Mouse (Mus musculus): ENCODE results near the gene Zfp277. TPM values are rescaled to one million over a fixed set of nuclear protein-coding genes. Genes with fewer than 3 reads are reported as not detected.

Gene Zfp277
- polyA plus RNA-seq, 1 experiment from 2014 or later: 39.0 TPM

DNA sequence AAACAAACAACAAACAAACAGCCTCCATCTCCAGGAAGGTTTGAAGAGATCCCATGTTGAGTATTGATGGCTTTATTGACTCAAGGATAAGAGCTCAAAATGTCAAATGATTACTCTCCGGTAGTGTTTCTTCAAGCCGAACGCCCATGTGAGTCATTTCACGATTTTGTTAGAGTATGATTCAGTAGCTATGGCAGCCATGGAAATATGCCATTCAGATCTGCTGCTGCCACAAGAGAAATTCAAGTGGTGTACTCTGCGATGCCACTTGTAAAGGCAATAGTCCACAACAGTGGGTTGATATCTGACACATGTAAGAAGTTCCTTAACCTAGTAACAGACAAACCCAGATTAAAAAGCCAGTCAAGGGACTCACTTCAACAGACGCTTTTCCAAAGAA, 62.0 kb downstream of the Zfp277 start:
- H3K27ac ChIP-seq (replicated peaks): no peak overlapping the region
- no peak for DNase-seq (ENCODE audit: low spot score)
- H3K4me3 ChIP-seq: no peak overlapping the region
- H3K27me3 ChIP-seq (replicated peaks; ENCODE audit: low read depth, poor library complexity, severe bottlenecking): no peaks in the 10 kb centered on the region
- H3K36me3 ChIP-seq (replicated peaks): no peaks in the 10 kb centered on the region
- 0 out of 2 replicates have a peak, but pooled peaks cover 3% of the 10 kb centered on the region for H3K4me1 ChIP-seq
- 93% methylated on average over 6 of the region's 6 CpGs for WGBS
- no peaks in the 10 kb centered on the region for H3K9me3 ChIP-seq

DNA sequence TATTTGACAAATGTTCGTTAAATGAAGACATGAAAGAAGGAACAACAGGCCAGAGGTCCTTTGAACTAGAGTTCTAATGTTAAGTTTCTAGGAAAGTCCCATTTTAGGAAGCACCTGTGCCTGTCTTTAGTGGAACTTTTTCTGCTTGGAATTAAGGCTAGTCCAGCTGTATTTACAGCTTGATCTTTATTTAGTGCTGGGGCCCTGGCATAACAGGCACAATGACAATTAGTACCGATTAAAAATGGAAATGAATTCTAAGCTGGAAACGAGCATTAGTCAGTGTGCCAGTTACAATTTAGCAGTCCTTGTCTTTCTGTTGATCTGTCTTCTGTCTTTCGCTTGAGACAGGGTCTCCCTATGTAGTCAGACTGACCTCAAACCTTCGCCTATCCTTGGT, 63.2 kb downstream of the Zfp277 start:
- H3K4me3 ChIP-seq: no peak overlapping the region
- no peak for DNase-seq (ENCODE audit: low spot score)
- WGBS: 87% methylated on average over 5 of the region's 5 CpGs
- H3K9me3 ChIP-seq: no peaks in the 10 kb centered on the region
- H3K27me3 ChIP-seq (replicated peaks; ENCODE audit: low read depth, poor library complexity, severe bottlenecking): no peaks in the 10 kb centered on the region
- H3K27ac ChIP-seq (replicated peaks): no peak overlapping the region
- no peaks in the 10 kb centered on the region for H3K4me1 ChIP-seq
- H3K36me3 ChIP-seq (replicated peaks): no peaks in the 10 kb centered on the region

DNA sequence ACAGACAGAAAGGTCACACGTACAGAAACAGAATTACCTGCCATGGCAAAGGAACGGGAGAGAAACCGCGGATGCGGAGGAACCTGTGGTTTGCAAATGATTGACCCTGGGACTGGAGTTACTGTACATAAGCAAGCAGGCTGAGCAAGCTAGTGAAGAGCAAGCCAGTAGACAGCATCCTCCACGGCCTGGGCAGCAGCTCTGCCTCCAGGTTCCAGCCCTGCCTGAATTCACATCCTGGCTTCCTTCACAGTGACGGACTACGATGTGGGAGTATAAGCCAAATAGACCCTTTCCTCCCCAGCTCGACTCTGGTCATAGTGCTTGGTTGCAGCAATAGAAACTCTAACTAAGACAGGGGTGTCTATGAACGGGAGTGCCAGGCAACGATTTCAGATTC, 63.9 kb downstream of the Zfp277 start:
- Histone ChIP-seq H3K27ac (replicated peaks) (no peak overlapping the region), H3K27me3 (replicated peaks; ENCODE audit: low read depth, poor library complexity, severe bottlenecking) (no peaks in the 10 kb centered on the region), H3K9me3 (no peaks in the 10 kb centered on the region), H3K4me3 (no peak overlapping the region), H3K36me3 (replicated peaks) (no peaks in the 10 kb centered on the region), H3K4me1 (no peaks in the 10 kb centered on the region)
- no peak for DNase-seq (ENCODE audit: low spot score)
- WGBS: 90% methylated on average over 11 of the region's 11 CpGs

DNA sequence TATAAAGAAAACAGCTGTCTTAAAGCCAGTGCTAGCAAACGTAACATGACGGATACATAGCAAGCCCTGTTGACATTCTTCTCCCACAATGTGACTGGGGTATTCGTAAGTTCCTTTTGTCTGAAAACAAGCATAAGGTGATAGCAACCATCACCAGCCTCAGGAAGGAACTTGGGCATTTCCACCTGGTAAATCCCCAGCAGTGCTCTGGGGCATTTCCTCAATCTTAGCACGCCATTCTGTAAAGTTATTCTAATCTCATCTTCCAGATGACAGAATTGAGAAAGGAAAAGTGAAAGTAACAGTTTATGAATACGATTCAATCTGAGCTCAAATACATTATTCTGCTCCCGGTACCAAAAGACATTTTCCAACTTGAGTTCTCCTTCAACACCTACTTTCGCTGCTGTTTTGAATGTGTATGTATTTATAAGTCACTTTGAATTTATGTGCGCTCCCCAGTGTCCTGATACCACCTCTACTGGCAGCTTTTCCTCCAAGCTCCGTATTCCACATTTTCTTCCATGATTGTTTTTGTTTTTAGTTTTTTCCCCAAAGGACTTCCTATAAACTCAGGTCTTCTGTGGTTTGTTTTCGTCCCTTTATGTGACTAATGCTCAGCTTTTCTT, 64.4 kb downstream of the Zfp277 start:
- DNase-seq (ENCODE audit: low spot score): no peak
- Histone ChIP-seq H3K4me3 (no peak overlapping the region), H3K27me3 (replicated peaks; ENCODE audit: low read depth, poor library complexity, severe bottlenecking) (no peaks in the 10 kb centered on the region), H3K4me1 (no peaks in the 10 kb centered on the region), H3K9me3 (no peaks in the 10 kb centered on the region), H3K27ac (replicated peaks) (no peak overlapping the region), H3K36me3 (replicated peaks) (no peaks in the 10 kb centered on the region)
- 90% methylated on average over 10 of the region's 10 CpGs for WGBS

DNA sequence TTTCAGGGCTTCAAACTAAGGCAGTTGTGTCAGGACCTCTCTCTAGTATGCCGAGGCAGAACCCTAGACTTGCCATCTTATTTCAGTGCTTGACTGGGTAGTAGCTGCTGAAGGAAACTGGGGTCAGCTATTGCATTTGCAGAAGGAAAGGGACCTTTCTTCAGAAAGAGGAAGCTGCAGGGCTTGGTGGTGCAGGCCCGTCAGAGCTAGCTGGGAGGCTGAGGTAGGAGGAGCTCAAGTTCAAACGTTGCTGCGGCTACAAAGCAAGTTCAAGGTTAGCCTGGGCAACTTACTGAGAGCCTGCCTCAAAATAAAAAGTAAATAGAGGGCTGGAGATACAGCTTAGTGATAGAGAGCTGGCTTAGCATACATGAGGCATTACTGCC, 66.2 kb downstream of the Zfp277 start:
- WGBS: 91% methylated on average over 4 of the region's 4 CpGs

GRCm38 (mm10) chr12:40378621-40379537, 66.8 kb downstream of the Zfp277 start:
- Histone ChIP-seq H3K27ac (replicated peaks) (no peak overlapping the region), H3K9me3 (no peaks in the 10 kb centered on the region), H3K27me3 (replicated peaks; ENCODE audit: low read depth, poor library complexity, severe bottlenecking) (no peaks in the 10 kb centered on the region), H3K36me3 (replicated peaks) (no peaks in the 10 kb centered on the region), H3K4me1 (no peaks in the 10 kb centered on the region), H3K4me3 (no peak overlapping the region)
- DNase-seq (ENCODE audit: low spot score): no peak
- WGBS: 92% methylated on average over 17 of the region's 17 CpGs

More for the DNA sequence above, 66.2 kb downstream of the Zfp277 start:
- H3K4me3 ChIP-seq: no peak overlapping the region
- no peaks in the 10 kb centered on the region for H3K9me3 ChIP-seq
- no peak for DNase-seq (ENCODE audit: low spot score)
- no peak overlapping the region for H3K27ac ChIP-seq (replicated peaks)
- H3K36me3 ChIP-seq (replicated peaks): no peaks in the 10 kb centered on the region
- H3K27me3 ChIP-seq (replicated peaks; ENCODE audit: low read depth, poor library complexity, severe bottlenecking): no peaks in the 10 kb centered on the region
- no peaks in the 10 kb centered on the region for H3K4me1 ChIP-seq

GRCm38 (mm10) chr12:40351879-40352278, 93.8 kb downstream of the Zfp277 start:
- H3K4me3 ChIP-seq: no peak overlapping the region
- DNase-seq (ENCODE audit: low spot score): no peak
- no peaks in the 10 kb centered on the region for H3K36me3 ChIP-seq (replicated peaks)
- H3K27ac ChIP-seq (replicated peaks): no peak overlapping the region
- no peaks in the 10 kb centered on the region for H3K27me3 ChIP-seq (replicated peaks; ENCODE audit: low read depth, poor library complexity, severe bottlenecking)
- H3K4me1 ChIP-seq: peaks cover 5% of the 10 kb centered on the region; the same call in 1 of the 2 replicates
- 89% methylated on average over 3 of the region's 3 CpGs for WGBS
- no peaks in the 10 kb centered on the region for H3K9me3 ChIP-seq

GRCm38 (mm10) chr12:40348251-40348650, 97.5 kb downstream of the Zfp277 start:
- WGBS: 87% methylated on average over 4 of the region's 4 CpGs
- Histone ChIP-seq H3K4me3 (no peak overlapping the region), H3K27me3 (replicated peaks; ENCODE audit: low read depth, poor library complexity, severe bottlenecking) (no peaks in the 10 kb centered on the region), H3K36me3 (replicated peaks) (no peaks in the 10 kb centered on the region), H3K4me1 (peaks cover 10% of the 10 kb centered on the region; the same call in 1 of the 2 replicates), H3K9me3 (no peaks in the 10 kb centered on the region), H3K27ac (replicated peaks) (no peak overlapping the region)
- DNase-seq (ENCODE audit: low spot score): no peak

DNA sequence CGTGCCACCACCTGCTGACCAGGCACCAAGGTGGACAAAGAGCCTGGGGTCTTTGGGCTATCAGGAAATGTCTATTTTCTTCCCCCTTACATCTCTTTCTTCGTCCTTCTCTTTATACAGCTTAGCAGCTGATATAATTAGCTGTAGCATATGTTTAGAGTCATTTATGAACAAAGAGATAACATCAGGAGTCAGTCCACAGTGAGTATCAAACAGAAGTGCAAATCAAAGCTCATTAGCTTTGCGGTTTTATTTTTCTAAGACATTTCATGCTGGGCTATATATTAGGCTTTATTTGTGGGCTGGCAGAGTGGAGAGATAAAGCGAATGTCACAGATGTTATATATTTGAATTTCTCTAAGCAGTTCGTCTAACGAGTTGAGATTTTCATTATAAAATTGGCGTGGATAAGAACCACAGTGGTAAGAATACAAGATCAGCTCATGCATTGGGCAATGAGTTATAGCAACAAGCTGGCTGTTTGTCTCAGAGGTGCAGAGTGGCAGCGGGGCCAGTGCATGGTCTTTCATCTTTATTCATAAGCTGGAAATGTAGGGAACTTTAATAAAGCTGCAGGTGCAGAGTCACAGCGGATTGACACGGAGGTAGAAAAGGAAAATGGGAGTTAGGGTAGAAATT, 98.5 kb downstream of the Zfp277 start:
- DNase-seq (ENCODE audit: low spot score): no peak
- H3K36me3 ChIP-seq (replicated peaks): no peaks in the 10 kb centered on the region
- H3K9me3 ChIP-seq: no peaks in the 10 kb centered on the region
- peaks cover 10% of the 10 kb centered on the region; the same call in 1 of the 2 replicates for H3K4me1 ChIP-seq
- 83% methylated on average over 10 of the region's 10 CpGs for WGBS
- no peaks in the 10 kb centered on the region for H3K27me3 ChIP-seq (replicated peaks; ENCODE audit: low read depth, poor library complexity, severe bottlenecking)
- H3K4me3 ChIP-seq: no peak overlapping the region
- no peak overlapping the region for H3K27ac ChIP-seq (replicated peaks)

- peaks cover under 1% of the 10 kb centered on the region; the same call in 1 of the 2 replicates for H3K4me1 ChIP-seq
- 65% methylated on average over 5 of the region's 5 CpGs for WGBS
- H3K9me3 ChIP-seq: no peaks in the 10 kb centered on the region
- H3K36me3 ChIP-seq (replicated peaks): no peaks in the 10 kb centered on the region
- DNase-seq (ENCODE audit: low spot score): no peak
- no peaks in the 10 kb centered on the region for H3K27me3 ChIP-seq (replicated peaks; ENCODE audit: low read depth, poor library complexity, severe bottlenecking)
- no peak overlapping the region for H3K4me3 ChIP-seq
- H3K27ac ChIP-seq (replicated peaks): no peak overlapping the region
Observed at GRCm38 (mm10) chr12:40341443-40341842, 104.3 kb downstream of the Zfp277 start.

DNA sequence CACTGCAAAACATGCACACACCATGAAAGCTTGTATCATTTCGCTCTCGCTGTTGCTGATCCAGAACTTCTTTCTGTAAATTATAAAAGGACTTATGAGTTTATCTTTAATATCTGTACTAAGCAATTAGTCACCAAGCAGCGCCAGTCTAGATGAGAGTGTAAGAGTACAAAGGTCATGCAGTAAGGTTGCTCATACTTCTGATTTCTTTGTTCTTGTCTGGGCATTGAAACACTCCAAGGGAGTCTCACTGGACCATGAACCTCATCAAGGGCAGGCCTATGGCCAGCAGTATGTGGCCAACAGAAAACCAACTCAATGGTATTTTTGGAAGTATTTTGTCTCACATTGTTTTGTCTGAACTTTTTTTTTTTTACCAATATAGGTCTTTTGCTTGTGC, 110.4 kb downstream of the Zfp277 start:
- Histone ChIP-seq H3K4me3 (no peak overlapping the region), H3K9me3 (no peaks in the 10 kb centered on the region), H3K4me1 (no peaks in the 10 kb centered on the region), H3K36me3 (replicated peaks) (peaks cover 11% of the 10 kb centered on the region; the same call in 1 of the 2 replicates), H3K27me3 (replicated peaks; ENCODE audit: low read depth, poor library complexity, severe bottlenecking) (no peaks in the 10 kb centered on the region), H3K27ac (replicated peaks) (no peak overlapping the region)
- DNase-seq (ENCODE audit: low spot score): no peak
- WGBS: 95% methylated on average over 3 of the region's 3 CpGs

GRCm38 (mm10) chr12:40331467-40331866, 114.2 kb downstream of the Zfp277 start:
- Histone ChIP-seq H3K27me3 (replicated peaks; ENCODE audit: low read depth, poor library complexity, severe bottlenecking) (no peaks in the 10 kb centered on the region), H3K9me3 (no peaks in the 10 kb centered on the region), H3K4me1 (peaks cover 4% of the 10 kb centered on the region; the same call in 1 of the 2 replicates), H3K27ac (replicated peaks) (no peak overlapping the region), H3K4me3 (no peak overlapping the region), H3K36me3 (replicated peaks) (peaks cover 11% of the 10 kb centered on the region; the same call in 1 of the 2 replicates)
- WGBS: 91% methylated on average over 3 of the region's 3 CpGs
- DNase-seq (ENCODE audit: low spot score): no peak

Data from embryonic facial prominence, embryonic 10.5 days (tissue).